Mouse (Mus musculus): ENCODE results near the gene Ptprn2.

- TF ChIP-seq USF1 (IDR thresholded peaks at IDR 0.05; ENCODE audit: low read depth, low read length), result no peak
- no peak for TF ChIP-seq EP300 (IDR thresholded peaks at IDR 0.05; ENCODE audit: low read length)
- no peak for TF ChIP-seq POLR2A (IDR thresholded peaks at IDR 0.05; ENCODE audit: low read depth, low read length)
- no peak for TF ChIP-seq GABPA (IDR thresholded peaks at IDR 0.05; ENCODE audit: insufficient replicate concordance, low read depth, low read length)
- no peak for TF ChIP-seq HCFC1 (IDR thresholded peaks at IDR 0.05; ENCODE audit: low read depth, low read length)
- TF ChIP-seq JUND (conservative IDR thresholded peaks at IDR 0.05; ENCODE audit: low read depth, low read length), result no peak
- no peak for TF ChIP-seq E2F4 (IDR thresholded peaks at IDR 0.05; ENCODE audit: insufficient replicate concordance, low read depth, low read length)
- no peak for TF ChIP-seq MAFK (IDR thresholded peaks at IDR 0.05; ENCODE audit: insufficient replicate concordance, low read length)
- TF ChIP-seq ETS1 (conservative IDR thresholded peaks at IDR 0.05; ENCODE audit: low read depth, low read length), result no peak
- no peak for TF ChIP-seq CTCF (conservative IDR thresholded peaks at IDR 0.05 in 1 of 2, IDR thresholded peaks at IDR 0.05 in 1 of 2; ENCODE audit: low read depth in 2 of 2, low read length in 2 of 2)
- no peak for TF ChIP-seq TBP (conservative IDR thresholded peaks at IDR 0.05; ENCODE audit: low read depth, low read length)
- no peak for TF ChIP-seq BHLHE40 (IDR thresholded peaks at IDR 0.05; ENCODE audit: low read depth, low read length)
- no peak for TF ChIP-seq PAX5 (IDR thresholded peaks at IDR 0.05; ENCODE audit: low read length)
Measured at GRCm38 (mm10) chr12:117273166-117273565, 787.6 kb downstream of the Ptprn2 start.
